Mouse (Mus musculus) lung, postnatal 0 days (tissue): ENCODE data around the gene Rps6ka4. TPM values are rescaled to one million over a fixed set of nuclear protein-coding genes. Genes with fewer than 3 reads are reported as not detected.

Experiments used
- ATAC-seq: fragments of 200-750 bp; cut with Nextera tagmentation; 2 replicates; pipeline ENCODE4 v1.8.0; 2017; ENCODE audit warnings: moderate library complexity
- DNase-seq: peaks from one replicate; pipeline ENCODE4 v3.0.0-alpha.2; 2016; ENCODE audit warnings: low spot score
- H3K27ac ChIP-seq: fragments of 300-500 bp; sonication (generic); 2 replicates; pipeline ENCODE4 v1.5.1; 2014; ENCODE audit warnings: antibody characterized with exemption, mild to moderate bottlenecking, low read length, mixed read lengths
- H3K27me3 ChIP-seq: fragments of 300-500 bp; sonication (generic); replicated peaks from 2 replicates; pipeline ENCODE4 v1.6.1; 2014; ENCODE audit warnings: low read length, mixed read lengths; ENCODE audit not compliant: insufficient read depth
- H3K36me3 ChIP-seq: fragments of 300-500 bp; sonication (generic); 2 replicates; pipeline ENCODE4 v1.6.1; 2014; ENCODE audit warnings: low read length, mixed read lengths; ENCODE audit not compliant: insufficient read depth
- H3K4me1 ChIP-seq: fragments of 300-500 bp; sonication (generic); 2 replicates; pipeline ENCODE4 v1.6.1; 2014; ENCODE audit warnings: antibody characterized with exemption, low read depth, low read length, mixed read lengths; ENCODE audit not compliant: insufficient read depth
- H3K4me2 ChIP-seq: fragments of 300-500 bp; sonication (generic); replicated peaks from 2 replicates; pipeline ENCODE4 v1.6.1; 2014; ENCODE audit warnings: low read depth, mild to moderate bottlenecking, low read length, moderate library complexity, mixed read lengths
- H3K4me3 ChIP-seq: fragments of 300-500 bp; sonication (generic); 2 replicates; pipeline ENCODE4 v1.5.1; 2014; ENCODE audit warnings: low read depth, low read length
- H3K9ac ChIP-seq: fragments of 300-500 bp; sonication (generic); replicated peaks from 2 replicates; pipeline ENCODE4 v1.6.1; 2014; ENCODE audit warnings: low read depth, mild to moderate bottlenecking
- H3K9me3 ChIP-seq: fragments of 300-500 bp; sonication (generic); 2 replicates; pipeline ENCODE4 v1.6.1; 2016; ENCODE audit warnings: low read length, mixed read lengths
- CTCF ChIP-seq: IDR thresholded peaks from 2 replicates; pipeline ENCODE4 v1.5.1; 2016; ENCODE audit warnings: antibody characterized with exemption, mild to moderate bottlenecking
- EP300 ChIP-seq: IDR thresholded peaks from 2 replicates; pipeline ENCODE4 v1.6.1; 2016; ENCODE audit warnings: antibody characterized with exemption, mild to moderate bottlenecking, control low read depth
- WGBS: fragments of 180-500 bp; shearing (Covaris S2); extraction: QIAGEN DNeasy Blood & Tissue Kit; methylation state at CpG from one replicate; pipeline ENCODE4 v1.1.7; 2014; 5-methylcytosine and 5-hydroxymethylcytosine counted together
- microRNA-seq: library from miRNA; unstranded; fragments of <30 nt; microRNA quantifications from one replicate; pipeline ENCODE4, GENCODE M21; 2016
- polyA plus RNA-seq: library from polyadenylated mRNA; unstranded; fragments of >200 nt; fragmentation: Nextera tagmentation; extraction: Ambion mirVana; gene quantifications from 2 replicates; pipeline ENCODE4 v1.2.1, GENCODE M21; 2015

Rps6ka4 gene
- polyA plus RNA-seq, 1 experiment from 2014 or later, result 40.6 TPM

DNA sequence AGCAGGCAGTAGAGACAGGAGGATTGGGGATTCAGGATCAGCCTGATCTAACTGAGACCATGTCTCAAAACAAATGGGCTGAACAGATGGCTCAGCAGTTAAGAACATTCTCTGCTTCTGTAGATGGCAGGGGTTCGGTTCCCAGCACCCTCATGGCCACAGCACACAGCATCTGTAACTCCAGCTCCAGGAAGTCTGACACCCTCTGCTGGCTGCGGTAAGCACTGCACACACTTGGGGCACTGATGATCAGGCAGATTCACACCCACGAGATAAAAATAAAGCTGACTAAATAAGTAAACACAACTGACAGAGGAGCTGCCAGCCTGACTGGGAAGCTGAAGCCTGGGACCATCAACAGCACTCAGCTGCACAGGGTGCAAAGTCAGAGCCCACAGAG, 25.5 kb downstream of the Rps6ka4 start:
- no peaks in the 10 kb centered on the region for H3K4me1 ChIP-seq
- 62% methylated on average over 3 of the region's 3 CpGs for WGBS

DNA sequence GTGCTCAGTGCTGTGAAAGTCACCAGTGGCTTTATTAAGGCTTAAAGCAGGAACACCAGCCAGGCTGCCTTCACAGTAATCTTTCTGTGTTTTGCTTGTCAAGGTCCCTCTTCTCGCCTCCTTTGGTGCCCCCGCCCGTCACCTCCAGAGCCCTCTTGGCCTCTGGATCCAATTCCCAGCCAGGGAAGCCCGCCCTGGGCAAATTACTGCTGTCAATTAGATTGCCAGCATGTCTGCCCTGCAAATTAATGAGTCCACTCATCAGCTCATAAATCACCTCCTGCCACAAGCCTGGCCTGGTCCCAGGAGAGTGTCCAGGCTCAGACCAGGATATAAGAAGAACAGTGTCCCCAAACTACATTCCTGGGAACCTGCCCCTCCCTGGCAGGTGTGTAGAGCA, 26.1 kb downstream of the Rps6ka4 start:
- Histone ChIP-seq H3K9me3 (no peaks in the 10 kb centered on the region), H3K27ac (no peak overlapping the region), H3K27me3 (no peaks in the 10 kb centered on the region), H3K9ac (no peak overlapping the region), H3K36me3 (no peaks in the 10 kb centered on the region), H3K4me2 (no peak overlapping the region), H3K4me3 (no peak overlapping the region), H3K4me1 (no peaks in the 10 kb centered on the region)
- TF ChIP-seq EP300, result no peak
- TF ChIP-seq CTCF, result no peak
- DNase-seq, result no peak
- 22% methylated on average over 4 of the region's 4 CpGs for WGBS
- no peak for ATAC-seq

More for the DNA sequence above, 25.5 kb downstream of the Rps6ka4 start:
- ATAC-seq (no peak), DNase-seq (no peak)
- Histone ChIP-seq H3K36me3 (no peaks in the 10 kb centered on the region), H3K9me3 (no peaks in the 10 kb centered on the region), H3K27ac (no peak overlapping the region), H3K27me3 (no peaks in the 10 kb centered on the region), H3K4me3 (no peak overlapping the region), H3K9ac (no peak overlapping the region), H3K4me2 (no peak overlapping the region)
- TF ChIP-seq EP300, result no peak
- peak; percentile 22; the same call in 1 of the 2 replicates for TF ChIP-seq CTCF

Small RNAs within 50 kb of the gene (microRNA-seq; reads per million reads assigned to microRNA genes)
- gene Mir5046, result not detected

Other genes with a start within 250 kb of the Rps6ka4 start
- 2.9 and 6.3 TPM in 2 replicates for gene Ccdc88b, start 17.6 kb upstream of the Rps6ka4 start, polyA plus RNA-seq
- 89.0 and 93.3 TPM in 2 replicates for gene Trmt112, start 69.1 kb upstream of the Rps6ka4 start, polyA plus RNA-seq
- 437 and 450 TPM in 2 replicates for gene Prdx5, start 69.5 kb upstream of the Rps6ka4 start, polyA plus RNA-seq
- 9.8 and 12.8 TPM in 2 replicates for gene Esrra, start 81.2 kb upstream of the Rps6ka4 start, polyA plus RNA-seq
- gene Catsperz, start 84.7 kb upstream of the Rps6ka4 start, polyA plus RNA-seq, result 1.7 and 2.4 TPM in 2 replicates
- 0.12 and 0.30 TPM in 2 replicates for gene Kcnk4, start 93.9 kb upstream of the Rps6ka4 start, polyA plus RNA-seq
- 106 TPM in 2 replicates for gene Bad, start 101.2 kb upstream of the Rps6ka4 start, polyA plus RNA-seq
- 33.5 and 35.9 TPM in 2 replicates for gene Gpr137, start 101.8 kb upstream of the Rps6ka4 start, polyA plus RNA-seq
- gene Ppp1r14b, start 134.3 kb upstream of the Rps6ka4 start, polyA plus RNA-seq, result 60.5 and 62.7 TPM in 2 replicates
- gene Plcb3, start 135.8 kb upstream of the Rps6ka4 start, polyA plus RNA-seq, result 33.6 and 40.7 TPM in 2 replicates
- 105 and 107 TPM in 2 replicates for gene Fkbp2, start 139.9 kb upstream of the Rps6ka4 start, polyA plus RNA-seq
- 27.1 and 28.1 TPM in 2 replicates for gene Vegfb, start 147.0 kb upstream of the Rps6ka4 start, polyA plus RNA-seq
- gene Dnajc4, start 151.9 kb upstream of the Rps6ka4 start, polyA plus RNA-seq, result 32.7 and 33.2 TPM in 2 replicates
- gene Nudt22, start 155.5 kb upstream of the Rps6ka4 start, polyA plus RNA-seq, result 21.0 and 24.9 TPM in 2 replicates
- gene Trpt1, start 155.5 kb upstream of the Rps6ka4 start, polyA plus RNA-seq, result 11.0 and 11.5 TPM in 2 replicates
- gene Fermt3, start 178.8 kb upstream of the Rps6ka4 start, polyA plus RNA-seq, result 15.8 and 16.0 TPM in 2 replicates
- gene Stip1, start 199.3 kb upstream of the Rps6ka4 start, polyA plus RNA-seq, result 51.8 and 58.5 TPM in 2 replicates
- gene Macrod1, start 216.2 kb upstream of the Rps6ka4 start, polyA plus RNA-seq, result 16.0 and 19.4 TPM in 2 replicates